Mouse (Mus musculus) cerebellum, adult 9-10 months (tissue): Measurements from ENCODE around the gene Vav2.

Experiments used
- DNase-seq: peaks from one replicate; pipeline ENCODE4 v3.0.0; 2022

Vav2 gene

DNA sequence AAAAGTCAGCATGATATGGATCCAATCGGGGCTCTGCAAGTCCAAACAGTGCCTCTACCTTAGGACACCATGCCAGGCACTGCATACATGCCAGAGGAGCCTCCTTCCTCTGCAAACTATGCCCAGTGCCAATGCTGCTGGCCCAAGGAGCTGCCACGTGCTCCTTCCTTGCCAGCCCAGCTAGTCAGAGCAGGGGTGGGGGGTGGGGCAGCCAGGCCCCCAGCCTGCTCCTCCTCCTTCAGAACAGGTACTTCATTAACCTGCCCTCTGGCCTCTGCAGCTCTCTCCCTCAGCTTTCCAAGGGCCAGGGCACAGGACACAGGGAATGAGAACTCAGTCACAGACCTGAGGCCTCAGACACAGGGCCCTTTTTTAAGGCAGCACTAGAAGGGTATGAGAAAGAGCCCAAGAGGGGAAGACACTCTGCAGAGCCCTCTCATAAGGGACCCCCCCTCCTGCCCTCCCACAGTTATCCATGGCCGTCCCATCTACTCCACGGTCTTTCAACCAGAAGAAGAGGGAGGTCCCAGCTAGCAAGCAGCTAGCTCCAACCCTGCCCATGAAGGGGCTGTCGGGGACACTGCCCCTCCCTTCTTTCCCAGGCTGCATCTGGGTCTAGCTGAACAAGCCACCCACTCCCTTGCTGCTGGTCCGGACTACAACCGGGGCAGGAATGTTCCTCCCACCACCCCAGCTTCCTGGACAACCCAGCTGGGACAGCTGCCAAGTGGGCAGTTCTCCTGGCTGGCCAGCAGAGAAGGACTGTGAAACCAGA is 179.9 kb downstream of the Vav2 start:
- DNase-seq, result no peak

- no peak for DNase-seq
These were observed 180.9 kb downstream of the Vav2 start for GRCm38 (mm10) chr2:27245947-27246346.

GRCm38 (mm10) chr2:27237342-27237741 is 189.5 kb downstream of the Vav2 start:
- DNase-seq, result peak; percentile 73

DNA sequence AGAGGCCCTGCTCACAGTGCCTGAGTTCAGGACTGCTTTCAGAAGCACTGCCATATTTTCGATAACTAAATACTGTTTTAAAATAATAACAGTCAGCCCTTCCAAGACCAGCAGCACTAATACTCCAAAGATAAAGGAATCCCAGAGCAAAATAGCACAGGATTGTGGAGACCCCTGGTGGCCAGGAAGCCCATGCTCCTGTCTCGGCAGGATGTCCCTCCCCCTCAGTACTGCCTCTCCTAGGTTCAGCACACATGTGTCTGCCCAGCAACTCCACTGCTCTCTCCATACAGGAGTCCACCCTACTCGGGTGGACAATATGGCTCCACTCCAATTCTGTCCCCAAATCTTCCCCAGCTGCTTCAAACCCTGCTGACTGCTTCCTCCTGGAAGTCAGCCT is 191.1 kb downstream of the Vav2 start:
- peak; percentile 62 for DNase-seq

- peak; percentile 9 for DNase-seq
These were observed 194.5 kb downstream of the Vav2 start for GRCm38 (mm10) chr2:27232376-27232775.

- peak; percentile 60 for DNase-seq
These were observed 197.2 kb downstream of the Vav2 start for GRCm38 (mm10) chr2:27229481-27230105.

- no peak for DNase-seq
These were observed 197.9 kb downstream of the Vav2 start for GRCm38 (mm10) chr2:27228809-27229480.

DNA sequence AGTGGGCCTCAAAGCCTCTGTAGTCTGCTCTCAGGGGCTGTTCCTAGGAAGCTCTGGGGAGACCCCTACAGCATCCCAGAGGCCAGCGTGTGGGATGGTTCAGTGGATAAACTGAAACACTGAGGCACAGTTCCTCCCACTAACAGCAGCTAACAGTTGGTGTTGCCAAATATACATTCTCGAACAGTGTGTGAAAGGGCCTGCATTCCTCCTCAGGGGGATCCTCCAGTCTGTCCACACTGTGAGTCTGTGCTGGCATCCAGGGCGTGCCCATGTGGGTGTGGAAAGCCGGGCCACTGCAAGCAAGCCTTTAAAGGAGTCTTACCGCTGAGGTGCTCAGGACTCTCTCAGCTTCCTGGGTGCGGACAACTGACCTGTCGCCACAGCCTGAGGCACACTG is 200.3 kb downstream of the Vav2 start:
- DNase-seq, result peak; percentile 8

DNA sequence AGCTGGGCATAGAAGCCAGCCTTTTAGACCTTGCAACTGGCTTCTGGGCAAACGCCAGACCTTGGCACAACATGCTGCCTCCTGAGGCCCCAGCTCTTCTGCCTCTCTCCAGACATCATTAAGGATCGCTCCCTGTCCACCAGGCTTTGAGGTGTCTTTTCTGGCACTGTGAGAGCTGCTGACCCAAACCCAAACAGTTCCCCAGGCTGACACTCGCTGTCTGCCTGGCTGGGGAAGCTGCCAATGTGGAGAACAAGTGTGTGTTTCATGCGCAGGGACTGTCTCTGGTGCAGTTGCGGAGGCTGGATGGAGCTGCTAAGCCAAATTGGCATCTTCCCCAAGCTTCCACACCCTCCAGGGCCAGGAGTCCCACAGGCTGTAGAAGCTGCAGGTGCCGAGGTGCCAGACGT is 203.8 kb downstream of the Vav2 start:
- DNase-seq, result peak; percentile 60

DNA sequence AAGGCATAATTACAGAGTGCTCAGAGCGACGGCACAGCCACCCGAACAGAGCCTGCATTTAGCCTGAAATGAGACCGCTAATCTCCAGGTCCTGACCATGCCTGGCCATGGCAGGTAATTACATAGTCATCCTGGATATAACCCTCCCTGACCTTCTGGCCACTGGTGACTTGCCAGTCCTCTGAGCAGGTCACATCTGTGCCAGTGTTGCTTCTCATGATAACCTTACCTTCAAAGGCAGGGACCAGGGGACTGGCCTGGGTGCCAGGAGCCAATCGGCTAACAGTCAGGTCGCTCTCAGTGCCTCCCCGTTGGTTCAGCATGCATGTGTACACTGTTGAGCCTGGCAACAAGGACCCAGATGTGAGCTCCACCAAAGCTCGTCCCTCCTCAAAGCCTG is 208.3 kb downstream of the Vav2 start:
- DNase-seq, result peak; percentile 4

- DNase-seq, result no peak
These were observed 208.7 kb downstream of the Vav2 start for GRCm38 (mm10) chr2:27218121-27218544.

DNA sequence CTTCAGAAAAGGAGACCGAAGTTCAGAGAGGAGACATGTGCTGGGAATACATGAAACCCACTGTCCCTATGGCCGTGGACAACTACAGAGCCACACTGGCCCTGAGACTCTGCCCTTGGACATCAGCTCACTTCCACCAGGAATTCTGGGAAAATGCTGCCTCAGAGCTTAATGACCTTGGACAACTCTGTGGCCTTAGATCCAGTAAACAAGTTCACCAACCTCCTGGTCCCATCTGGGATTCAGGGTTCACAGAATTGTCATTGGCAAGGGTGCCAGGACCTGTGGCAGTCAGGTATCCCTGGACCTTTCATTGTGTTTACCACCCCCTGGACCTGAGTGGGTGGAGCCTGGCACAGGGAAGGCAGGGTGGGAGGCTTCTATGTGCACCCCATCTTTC is 211.3 kb downstream of the Vav2 start:
- DNase-seq, result no peak
